Mouse (Mus musculus) forebrain, embryonic 16.5 days (tissue): ENCODE results near the gene Otud7b. TPM values are rescaled to one million over a fixed set of nuclear protein-coding genes. Genes with fewer than 3 reads are reported as not detected.

Source experiments
- ATAC-seq: fragments of 200-750 bp; cut with Nextera tagmentation; 2 replicates; pipeline ENCODE4 v1.8.0; 2017; ENCODE audit warnings: mild to moderate bottlenecking, moderate library complexity
- H3K27ac ChIP-seq: fragments of 300-500 bp; sonication (generic); 2 replicates; pipeline ENCODE4 v1.5.1; 2014; ENCODE audit warnings: low read length, control low read depth
- H3K27me3 ChIP-seq: fragments of 300-500 bp; sonication (generic); replicated peaks from 2 replicates; pipeline ENCODE4 v1.6.1; 2014; ENCODE audit warnings: low read length; ENCODE audit not compliant: control insufficient read depth, insufficient read depth
- H3K36me3 ChIP-seq: fragments of 300-500 bp; sonication (generic); 2 replicates; pipeline ENCODE4 v1.6.1; 2014; ENCODE audit not compliant: control insufficient read depth, insufficient read depth
- H3K4me1 ChIP-seq: fragments of 300-500 bp; sonication (generic); replicated peaks from 2 replicates; pipeline ENCODE4 v1.6.1; 2014; ENCODE audit warnings: low read length; ENCODE audit not compliant: control insufficient read depth, insufficient read depth
- H3K4me2 ChIP-seq: fragments of 300-500 bp; sonication (generic); 2 replicates; pipeline ENCODE4 v1.6.1; 2014; ENCODE audit warnings: mild to moderate bottlenecking, low read length, control low read depth
- H3K4me3 ChIP-seq: fragments of 300-500 bp; sonication (generic); replicated peaks from 2 replicates; pipeline ENCODE4 v1.5.1; 2014; ENCODE audit warnings: mild to moderate bottlenecking, low read length, control low read depth
- H3K9ac ChIP-seq: fragments of 300-500 bp; sonication (generic); replicated peaks from 2 replicates; pipeline ENCODE4 v1.6.1; 2014; ENCODE audit warnings: low read depth, low read length, control low read depth
- H3K9me3 ChIP-seq: fragments of 300-500 bp; sonication (generic); 2 replicates; pipeline ENCODE4 v1.6.1; 2016; ENCODE audit warnings: low read length; ENCODE audit not compliant: control insufficient read depth
- WGBS: fragments of 180-500 bp; shearing (Covaris S2); extraction: QIAGEN DNeasy Blood & Tissue Kit; methylation state at CpG from one replicate; pipeline ENCODE4 v1.1.7; 2014; 5-methylcytosine and 5-hydroxymethylcytosine counted together
- polyA plus RNA-seq: library from polyadenylated mRNA; unstranded; fragments of >200 nt; fragmentation: Nextera tagmentation; extraction: Ambion mirVana; gene quantifications from 2 replicates; pipeline ENCODE4 v1.2.1, GENCODE M21; 2015

Gene Otud7b
- 8.8 and 9.3 TPM in 2 replicates for polyA plus RNA-seq

GRCm38 (mm10) chr3:96104261-96105065 is at the start of gene Otud7b:
Gene Otud7b, plus strand, starts transcription at chr3:96104527.
- H3K36me3 ChIP-seq = no peaks in the 10 kb centered on the region
- H3K4me3 ChIP-seq = peak within 1 kb of the TSS; percentile 88
- peak within 1 kb of the TSS; percentile 67; the same call in 1 of the 2 replicates for H3K27ac ChIP-seq
- peak within 1 kb of the TSS; percentile 92 for H3K9ac ChIP-seq
- peaks cover 15% of the 10 kb centered on the region for H3K4me1 ChIP-seq
- ATAC-seq = peak; percentile 85
- under 1% methylated on average over 81 of the region's 84 CpGs for WGBS
- H3K27me3 ChIP-seq = no peaks in the 10 kb centered on the region
- H3K9me3 ChIP-seq = no peaks in the 10 kb centered on the region
- H3K4me2 ChIP-seq = peak within 1 kb of the TSS; percentile 58

GRCm38 (mm10) chr3:96055294-96055693 is 49.0 kb upstream of the Otud7b start:
- H3K36me3 ChIP-seq = peaks cover 4% of the 10 kb centered on the region; the same call in 1 of the 2 replicates
- H3K9ac ChIP-seq = no peak overlapping the region
- H3K27ac ChIP-seq = no peak overlapping the region
- H3K4me1 ChIP-seq = peaks cover 9% of the 10 kb centered on the region
- H3K4me2 ChIP-seq = no peak overlapping the region
- no peak for ATAC-seq
- no peaks in the 10 kb centered on the region for H3K9me3 ChIP-seq
- H3K4me3 ChIP-seq = no peak overlapping the region
- WGBS = 86% methylated on average over 6 of the region's 6 CpGs
- H3K27me3 ChIP-seq = no peaks in the 10 kb centered on the region

GRCm38 (mm10) chr3:96056031-96056430 is 48.3 kb upstream of the Otud7b start:
- ATAC-seq = no peak
- no peaks in the 10 kb centered on the region for H3K9me3 ChIP-seq
- no peaks in the 10 kb centered on the region for H3K27me3 ChIP-seq
- H3K4me2 ChIP-seq = no peak overlapping the region
- 79% methylated on average over 4 of the region's 4 CpGs for WGBS
- H3K9ac ChIP-seq = no peak overlapping the region
- H3K36me3 ChIP-seq = peaks cover 4% of the 10 kb centered on the region; the same call in 1 of the 2 replicates
- H3K4me1 ChIP-seq = peaks cover 9% of the 10 kb centered on the region
- H3K4me3 ChIP-seq = no peak overlapping the region
- no peak overlapping the region for H3K27ac ChIP-seq

GRCm38 (mm10) chr3:96057747-96058204 is 46.6 kb upstream of the Otud7b start:
- H3K4me3 ChIP-seq = peak overlapping the region; percentile 67
- peak overlapping the region; percentile 89 for H3K27ac ChIP-seq
- no peaks in the 10 kb centered on the region for H3K27me3 ChIP-seq
- H3K36me3 ChIP-seq = peaks cover 1% of the 10 kb centered on the region; the same call in 1 of the 2 replicates
- peak overlapping the region; percentile 64 for H3K9ac ChIP-seq
- peaks cover 9% of the 10 kb centered on the region for H3K4me1 ChIP-seq
- H3K4me2 ChIP-seq = peak overlapping the region; percentile 69
- whole genome bisulfite sequencing = under 1% methylated on average over 26 of the region's 26 CpGs
- no peaks in the 10 kb centered on the region for H3K9me3 ChIP-seq
- ATAC-seq = peak; percentile 98

- Histone ChIP-seq H3K4me3 (peak within 1 kb of the TSS; percentile 67), H3K9ac (peak within 1 kb of the TSS; percentile 64), H3K27ac (peak within 1 kb of the TSS; percentile 89), H3K27me3 (no peaks in the 10 kb centered on the region), H3K9me3 (no peaks in the 10 kb centered on the region), H3K4me1 (peaks cover 9% of the 10 kb centered on the region), H3K36me3 (no peaks in the 10 kb centered on the region), H3K4me2 (peak within 1 kb of the TSS; percentile 69)
- under 1% methylated on average over 18 of the region's 18 CpGs for WGBS
- ATAC-seq = peak; percentile 83
These were observed 46.0 kb upstream of the Otud7b start, which contains the start of gene Vps45 for GRCm38 (mm10) chr3:96058231-96058896. Gene Vps45, minus strand, starts transcription at chr3:96058466.

- 85% methylated on average over 1 of the region's 1 CpGs for WGBS
- Histone ChIP-seq H3K4me2 (no peak overlapping the region), H3K4me1 (peaks cover 9% of the 10 kb centered on the region), H3K27ac (no peak overlapping the region), H3K4me3 (no peak overlapping the region), H3K27me3 (no peaks in the 10 kb centered on the region), H3K9me3 (no peaks in the 10 kb centered on the region), H3K36me3 (no peaks in the 10 kb centered on the region), H3K9ac (no peak overlapping the region)
- ATAC-seq = no peak
These were observed 44.2 kb upstream of the Otud7b start for GRCm38 (mm10) chr3:96060146-96060545.

GRCm38 (mm10) chr3:96063299-96063698 is 41.0 kb upstream of the Otud7b start:
- 75% methylated on average over 2 of the region's 2 CpGs for WGBS
- ATAC-seq = no peak

GRCm38 (mm10) chr3:96064217-96064616 is 40.1 kb upstream of the Otud7b start:
- WGBS = 89% methylated on average over 3 of the region's 3 CpGs
- H3K4me2 ChIP-seq = no peak overlapping the region

More at GRCm38 (mm10) chr3:96063299-96063698, 41.0 kb upstream of the Otud7b start:
- Histone ChIP-seq H3K27ac (no peak overlapping the region), H3K36me3 (no peaks in the 10 kb centered on the region), H3K27me3 (no peaks in the 10 kb centered on the region), H3K9me3 (no peaks in the 10 kb centered on the region), H3K4me2 (no peak overlapping the region), H3K4me1 (no peaks in the 10 kb centered on the region), H3K9ac (no peak overlapping the region), H3K4me3 (no peak overlapping the region)

GRCm38 (mm10) chr3:96065147-96065546 is 39.2 kb upstream of the Otud7b start:
- 42% methylated on average over 4 of the region's 4 CpGs for WGBS
- ATAC-seq = no peak
- Histone ChIP-seq H3K4me3 (no peak overlapping the region), H3K9me3 (no peaks in the 10 kb centered on the region), H3K4me2 (no peak overlapping the region), H3K27me3 (no peaks in the 10 kb centered on the region), H3K36me3 (no peaks in the 10 kb centered on the region), H3K4me1 (no peaks in the 10 kb centered on the region), H3K27ac (no peak overlapping the region), H3K9ac (no peak overlapping the region)

More at GRCm38 (mm10) chr3:96064217-96064616, 40.1 kb upstream of the Otud7b start:
- no peak overlapping the region for H3K9ac ChIP-seq
- no peaks in the 10 kb centered on the region for H3K27me3 ChIP-seq
- H3K4me1 ChIP-seq = no peaks in the 10 kb centered on the region
- H3K27ac ChIP-seq = no peak overlapping the region
- no peaks in the 10 kb centered on the region for H3K36me3 ChIP-seq
- ATAC-seq = no peak
- no peaks in the 10 kb centered on the region for H3K9me3 ChIP-seq
- H3K4me3 ChIP-seq = no peak overlapping the region
